Mouse (Mus musculus) brain, embryonic 14.5 days (tissue): ENCODE data around the gene Itpa.

Experiments
- CTCF ChIP-seq: fragments of 200-500 bp; IDR thresholded peaks from 2 replicates; pipeline ENCODE4 v1.5.1; 2012; ENCODE audit warnings: inconsistent platforms, mild to moderate bottlenecking, moderate library complexity, borderline replicate concordance; ENCODE audit not compliant: insufficient read depth, insufficient read length; ENCODE audit errors: extremely low read depth
- POLR2A ChIP-seq: fragments of 200-500 bp; IDR thresholded peaks from 2 replicates; pipeline ENCODE4 v1.6.1; 2012; ENCODE audit warnings: mild to moderate bottlenecking, inconsistent platforms, borderline replicate concordance; ENCODE audit not compliant: poor library complexity, insufficient read depth, insufficient read length, severe bottlenecking; ENCODE audit errors: extremely low read depth

DNA sequence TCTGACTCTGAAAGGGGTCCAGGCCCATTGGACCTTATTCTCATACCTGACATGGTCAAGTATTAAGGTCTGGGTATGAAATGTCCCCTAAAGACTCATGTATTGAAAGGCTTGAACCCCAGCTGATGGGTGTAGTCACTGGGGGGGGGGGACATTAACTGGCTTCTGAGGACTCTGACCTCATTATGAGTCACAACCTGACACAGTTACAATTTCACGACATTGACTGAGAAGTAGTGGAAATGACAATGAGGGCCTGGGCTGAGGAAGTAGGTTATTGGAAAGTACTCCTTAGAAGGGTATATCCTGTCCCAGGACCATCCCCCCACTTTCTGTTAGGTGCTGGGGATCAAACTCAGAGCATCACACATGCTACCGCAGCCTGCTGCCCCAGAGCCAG is 21.6 kb downstream of the Itpa start:
- no peak for TF ChIP-seq POLR2A
- TF ChIP-seq CTCF, result no peak
